Mouse (Mus musculus): ENCODE results near the gene Hapln4.

GRCm38 (mm10) chr8:70124992-70125391 lies 41.7 kb downstream of the Hapln4 start:
- TF ChIP-seq CTCF (IDR thresholded peaks at IDR 0.05): no peak
- TF ChIP-seq EP300 (IDR thresholded peaks at IDR 0.05): no peak

Measured in lung, postnatal 0 days (tissue).